In the genomic region with DNA sequence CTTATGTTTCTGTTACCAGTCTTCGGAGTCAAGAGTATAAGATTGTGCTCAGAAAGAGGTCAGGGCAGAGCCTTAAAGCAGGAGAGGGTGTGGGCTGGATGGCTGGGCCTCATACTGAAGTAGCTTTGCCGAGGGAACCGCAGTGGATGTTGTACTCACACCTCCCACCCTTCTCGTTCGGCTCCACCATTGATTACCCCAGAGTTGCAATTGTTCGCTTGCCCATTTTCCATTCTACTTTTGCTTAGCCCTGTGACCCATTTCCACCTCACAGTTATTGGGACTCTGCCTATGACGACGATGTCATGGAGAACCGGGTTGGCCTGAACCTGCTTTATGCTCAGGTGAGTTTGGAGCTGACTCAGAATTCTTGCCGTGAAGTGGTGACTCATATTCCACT, we compare ENCODE assay signal across 21 mouse cellular contexts.
"Had no signal": no experiment of that assay in that cellular context is flagged by ENCODE, and none has a peak within 500 bp of the region (broad histone marks: within the 10 kb centered on the region; RNA-seq: fewer than 3 reads in every experiment).

No protein-coding gene starts in this region.

- H3K27me3 ChIP-seq: limb, embryonic 13.5 days; liver, embryonic 12.5 days; liver, embryonic 15.5 days; lung, embryonic 15.5 days; neural tube, embryonic 13.5 days; stomach, embryonic 15.5 days had no signal

- ATAC-seq: liver, embryonic 12.5 days had no signal

- H3K27ac ChIP-seq: layer of hippocampus, adult 2 months; limb, embryonic 10.5 days; limb, embryonic 13.5 days; liver, embryonic 12.5 days; liver, embryonic 15.5 days; lung, embryonic 15.5 days; neural tube, embryonic 13.5 days; stomach, embryonic 15.5 days had no signal

- H3K4me2 ChIP-seq: limb, embryonic 13.5 days; liver, embryonic 12.5 days; liver, embryonic 15.5 days; lung, embryonic 15.5 days; neural tube, embryonic 13.5 days; stomach, embryonic 15.5 days had no signal

- DNase-seq: kidney, adult 18-20 months; kidney, adult 9 months; kidney, postnatal 14 days; kidney, postnatal 4 days; liver; lung, adult 18-20 months; lung, postnatal 10 days; lung, postnatal 36 days; midbrain, embryonic 14.5 days; retina, postnatal 1 day; right cerebral cortex, postnatal 25 days; spleen, adult 18-20 months; thymus, postnatal 25 days had no signal

- H3K9ac ChIP-seq: limb, embryonic 13.5 days; liver, embryonic 12.5 days; liver, embryonic 15.5 days; lung, embryonic 15.5 days; neural tube, embryonic 13.5 days; stomach, embryonic 15.5 days had no signal

- H3K4me3 ChIP-seq: layer of hippocampus, adult 2 months; limb, embryonic 13.5 days; liver, embryonic 12.5 days; liver, embryonic 15.5 days; lung, embryonic 15.5 days; neural tube, embryonic 13.5 days; stomach, embryonic 15.5 days had no signal

- H3K9me3 ChIP-seq: liver, embryonic 15.5 days; stomach, embryonic 15.5 days had no signal
